ENCODE assay signal across 8 mouse cellular contexts in genomic region chr5:136458102-136458863, GRCm38 (mm10).
A peak's percentile ranks its signal among the peaks of the same experiment; 100 is the strongest.
DNase-seq lines count a peak whose midpoint lies in the region; ATAC-seq and TF ChIP-seq lines count a peak whose summit lies in the region.

No protein-coding gene starts in this region.

- peaks cover 15% of the 10 kb centered on the region for H3K4me1 ChIP-seq in neural tube, embryonic 11.5 days (ENCODE audit: control insufficient read depth, insufficient read depth, low read length)
- peaks cover 21% of the 10 kb centered on the region for H3K4me1 ChIP-seq in limb, embryonic 14.5 days (ENCODE audit: control insufficient read depth, insufficient read depth, low read length)
- peaks cover 7% of the 10 kb centered on the region for H3K4me1 ChIP-seq in stomach, postnatal 0 days (replicated peaks; ENCODE audit: control insufficient read depth, insufficient read depth)
- peaks cover 16% of the 10 kb centered on the region for H3K4me1 ChIP-seq in forebrain, embryonic 10.5 days

- no peak for TF ChIP-seq POLR2A in limb, embryonic 14.5 days (IDR thresholded peaks at IDR 0.05; ENCODE audit: borderline replicate concordance, extremely low read depth, insufficient read depth, insufficient read length)

- H3K27me3 ChIP-seq in neural tube, embryonic 11.5 days (ENCODE audit: control insufficient read depth, insufficient read depth, low read length) = no peaks in the 10 kb centered on the region
- no peaks in the 10 kb centered on the region for H3K27me3 ChIP-seq in limb, embryonic 14.5 days (ENCODE audit: control insufficient read depth, insufficient read depth, low read length)
- H3K27me3 ChIP-seq in stomach, postnatal 0 days (ENCODE audit: control insufficient read depth, insufficient read depth, low read length) = no peaks in the 10 kb centered on the region
- no peaks in the 10 kb centered on the region for H3K27me3 ChIP-seq in forebrain, embryonic 10.5 days (ENCODE audit: poor library complexity, severe bottlenecking)

- no peak overlapping the region for H3K4me2 ChIP-seq in neural tube, embryonic 11.5 days (ENCODE audit: low read depth)
- no peak overlapping the region for H3K4me2 ChIP-seq in limb, embryonic 14.5 days (replicated peaks; ENCODE audit: low read depth, low read length, severe bottlenecking)
- H3K4me2 ChIP-seq in stomach, postnatal 0 days (replicated peaks; ENCODE audit: low read depth) = no peak overlapping the region

- no peak for TF ChIP-seq CTCF in stomach, postnatal 0 days (IDR thresholded peaks at IDR 0.05; ENCODE audit: low read depth)

- H3K4me3 ChIP-seq in neural tube, embryonic 11.5 days (ENCODE audit: low read depth, low read length) = no peak overlapping the region
- H3K4me3 ChIP-seq in limb, embryonic 14.5 days (replicated peaks; ENCODE audit: low read length) = no peak overlapping the region
- no peak overlapping the region for H3K4me3 ChIP-seq in stomach, postnatal 0 days (ENCODE audit: low read depth, low read length)
- H3K4me3 ChIP-seq in forebrain, embryonic 10.5 days = no peak overlapping the region

- no peak overlapping the region for H3K9ac ChIP-seq in neural tube, embryonic 11.5 days (ENCODE audit: low read length)
- no peak overlapping the region for H3K9ac ChIP-seq in limb, embryonic 14.5 days (ENCODE audit: low read depth, low read length, severe bottlenecking)
- no peak overlapping the region for H3K9ac ChIP-seq in stomach, postnatal 0 days (ENCODE audit: low read length)

- ATAC-seq in neural tube, embryonic 11.5 days (ENCODE audit: insufficient read depth, low FRiP score, low TSS enrichment) = no peak
- ATAC-seq in limb, embryonic 14.5 days (ENCODE audit: low FRiP score, low read depth) = no peak; the same call in 1 of the 2 replicates
- peak; percentile 77 for ATAC-seq in stomach, postnatal 0 days (ENCODE audit: low FRiP score, low TSS enrichment)

- H3K9me3 ChIP-seq in neural tube, embryonic 11.5 days (ENCODE audit: control insufficient read depth, low read length) = no peaks in the 10 kb centered on the region
- H3K9me3 ChIP-seq in limb, embryonic 14.5 days (ENCODE audit: control insufficient read depth, low read length) = no peaks in the 10 kb centered on the region
- H3K9me3 ChIP-seq in stomach, postnatal 0 days (ENCODE audit: control insufficient read depth, low read length) = no peaks in the 10 kb centered on the region
- no peaks in the 10 kb centered on the region for H3K9me3 ChIP-seq in forebrain, embryonic 10.5 days

- no peaks in the 10 kb centered on the region for H3K36me3 ChIP-seq in neural tube, embryonic 11.5 days (ENCODE audit: control insufficient read depth, insufficient read depth, low read length)
- H3K36me3 ChIP-seq in limb, embryonic 14.5 days (ENCODE audit: control insufficient read depth, insufficient read depth, low read length) = no peaks in the 10 kb centered on the region
- no peaks in the 10 kb centered on the region for H3K36me3 ChIP-seq in stomach, postnatal 0 days (ENCODE audit: control insufficient read depth, insufficient read depth, low read length)
- H3K36me3 ChIP-seq in forebrain, embryonic 10.5 days (replicated peaks) = peaks cover 14% of the 10 kb centered on the region

- WGBS in neural tube, embryonic 11.5 days = 51% methylated on average over 7 of the region's 7 CpGs
- WGBS in limb, embryonic 14.5 days = 44% methylated on average over 7 of the region's 7 CpGs
- WGBS in stomach, postnatal 0 days = 23% methylated on average over 7 of the region's 7 CpGs
- WGBS in forebrain, embryonic 10.5 days = 86% methylated on average over 7 of the region's 7 CpGs

- TF ChIP-seq EP300 in stomach, postnatal 0 days (optimal IDR thresholded peaks at IDR 0.05) = no peak

- 0 out of 2 replicates have a peak overlapping the region, but pooled peaks have one; percentile 39 for H3K27ac ChIP-seq in neural tube, embryonic 11.5 days (ENCODE audit: low read depth, low read length)
- peak overlapping the region; percentile 40; the same call in 1 of the 2 replicates for H3K27ac ChIP-seq in limb, embryonic 14.5 days (replicated peaks; ENCODE audit: low read depth, low read length)
- H3K27ac ChIP-seq in stomach, postnatal 0 days (replicated peaks) = peak overlapping the region; percentile 65
- H3K27ac ChIP-seq in forebrain, embryonic 10.5 days = no peak overlapping the region

- DNase-seq in neural tube, embryonic 11.5 days (ENCODE audit: low spot score) = no peak
- DNase-seq in neural tube, embryonic 10.5 days (ENCODE audit: extremely low spot score, low spot score) = no peak
- DNase-seq in forelimb bud, embryonic 11.5 days (ENCODE audit: low read depth, low spot score) = peak; percentile 46
- peak; percentile 55 for DNase-seq in limb, embryonic 14.5 days (ENCODE audit: low spot score)
- peak; percentile 20 for DNase-seq in stomach, postnatal 0 days (ENCODE audit: low spot score)
- DNase-seq in forebrain, embryonic 10.5 days (ENCODE audit: extremely low spot score, low spot score) = no peak
- no peak for DNase-seq in left cerebral cortex, adult 9 months (ENCODE audit: low spot score in 2 of 2)
- DNase-seq in layer of hippocampus, adult 18-20 months (ENCODE audit: low spot score in 2 of 2) = no peak

Comparison
In these comparisons a context has a peak if more than half of its experiments do, and no peak if none do; other contexts are left out.
1. DNase-seq: peak in forelimb bud, embryonic 11.5 days (single experiment), limb, embryonic 14.5 days (single experiment) and stomach, postnatal 0 days (single experiment); none in neural tube, embryonic 11.5 days (single experiment), neural tube, embryonic 10.5 days (single experiment), forebrain, embryonic 10.5 days (single experiment), left cerebral cortex, adult 9 months (0 of 2) and layer of hippocampus, adult 18-20 months (0 of 2).